Mouse (Mus musculus): ENCODE data around the gene Zmynd15.

- TF ChIP-seq CTCF (IDR thresholded peaks at IDR 0.05; ENCODE audit: low read depth) (no peak), EP300 (IDR thresholded peaks at IDR 0.05; ENCODE audit: low read depth) (no peak)
Observed at GRCm38 (mm10) chr11:70410297-70410643, 49.0 kb upstream of the Zmynd15 start.
